Mouse (Mus musculus) kidney, embryonic 16.5 days (tissue): Measurements from ENCODE around the gene Plekho2. TPM values are rescaled to one million over a fixed set of nuclear protein-coding genes. Genes with fewer than 3 reads are reported as not detected.
A peak's percentile ranks its signal among the peaks of the same experiment; 100 is the strongest.

Source experiments
- ATAC-seq: fragments of 200-750 bp; cut with Nextera tagmentation; 2 replicates; pipeline ENCODE4 v1.8.0; 2017; ENCODE audit warnings: moderate TSS enrichment; ENCODE audit not compliant: low FRiP score, low TSS enrichment
- H3K27ac ChIP-seq: fragments of 300-500 bp; sonication (generic); 2 replicates; pipeline ENCODE4 v1.5.1; 2014; ENCODE audit warnings: low read length
- H3K27me3 ChIP-seq: fragments of 300-500 bp; sonication (generic); 2 replicates; pipeline ENCODE4 v1.6.1; 2014; ENCODE audit warnings: low read length, control low read depth, mixed read lengths; ENCODE audit not compliant: insufficient read depth
- H3K36me3 ChIP-seq: fragments of 300-500 bp; sonication (generic); 2 replicates; pipeline ENCODE4 v1.6.1; 2014; ENCODE audit warnings: low read length, control low read depth, mixed read lengths; ENCODE audit not compliant: insufficient read depth
- H3K4me1 ChIP-seq: fragments of 300-500 bp; sonication (generic); 2 replicates; pipeline ENCODE4 v1.6.1; 2014; ENCODE audit warnings: low read length, control low read depth, mixed read lengths; ENCODE audit not compliant: insufficient read depth
- H3K4me2 ChIP-seq: fragments of 300-500 bp; sonication (generic); replicated peaks from 2 replicates; pipeline ENCODE4 v1.6.1; 2014; ENCODE audit warnings: low read depth, low read length
- H3K4me3 ChIP-seq: fragments of 300-500 bp; sonication (generic); 2 replicates; pipeline ENCODE4 v1.5.1; 2014; ENCODE audit warnings: mild to moderate bottlenecking, low read length
- H3K9ac ChIP-seq: fragments of 300-500 bp; sonication (generic); replicated peaks from 2 replicates; pipeline ENCODE4 v1.6.1; 2014; ENCODE audit warnings: low read length
- H3K9me3 ChIP-seq: fragments of 300-500 bp; sonication (generic); 2 replicates; pipeline ENCODE4 v1.6.1; 2016; ENCODE audit warnings: low read length, control low read depth
- WGBS: fragments of 180-500 bp; shearing (Covaris S2); extraction: QIAGEN DNeasy Blood & Tissue Kit; methylation state at CpG from one replicate; pipeline ENCODE4 v1.1.7; 2014; 5-methylcytosine and 5-hydroxymethylcytosine counted together
- polyA plus RNA-seq: library from polyadenylated mRNA; unstranded; fragments of >200 nt; fragmentation: Nextera tagmentation; extraction: Ambion mirVana; gene quantifications from 2 replicates; pipeline ENCODE4 v1.2.1, GENCODE M21; 2015

Plekho2 gene
- polyA plus RNA-seq, 1 experiment from 2014 or later, result 19.4 TPM

DNA sequence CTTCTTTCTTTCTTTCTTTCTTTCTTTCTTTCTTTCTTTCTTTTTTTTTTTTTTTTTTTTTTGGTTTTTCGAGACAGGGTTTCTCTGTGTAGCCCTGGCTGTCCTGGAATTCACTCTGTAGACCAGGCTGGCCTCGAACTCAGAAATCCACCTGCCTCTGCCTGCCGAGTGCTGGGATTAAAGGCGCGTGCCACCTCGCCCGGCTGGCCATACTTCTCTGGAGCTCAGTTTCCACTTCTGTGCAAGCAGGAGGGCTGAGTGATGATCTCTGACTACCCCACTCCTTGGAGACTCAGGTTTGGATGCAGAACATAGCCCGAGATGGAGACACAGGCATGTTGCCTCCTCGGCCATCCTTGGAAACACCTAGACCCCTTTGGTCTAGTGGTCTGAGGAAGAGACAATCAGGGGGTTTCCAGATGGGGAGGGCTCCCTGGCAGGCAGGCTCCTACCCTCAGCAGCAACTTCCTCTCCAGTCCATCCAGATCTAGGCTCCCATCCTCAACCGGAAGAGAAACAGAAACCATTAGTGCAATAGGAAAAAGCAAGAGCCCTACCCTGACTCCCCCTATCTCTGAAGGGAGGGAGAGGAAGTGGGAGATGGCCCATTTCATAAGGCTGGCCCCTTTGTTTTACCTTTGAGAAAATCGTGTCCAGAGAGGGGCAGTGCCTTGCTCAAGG, 43.9 kb downstream of the Plekho2 start:
- Histone ChIP-seq H3K4me2 (no peak overlapping the region), H3K36me3 (no peaks in the 10 kb centered on the region), H3K9me3 (no peaks in the 10 kb centered on the region), H3K27ac (no peak overlapping the region), H3K27me3 (no peaks in the 10 kb centered on the region), H3K4me1 (no peaks in the 10 kb centered on the region), H3K9ac (no peak overlapping the region), H3K4me3 (no peak overlapping the region)
- 87% methylated on average over 9 of the region's 11 CpGs for WGBS
- no peak for ATAC-seq

- no peak for ATAC-seq
- H3K9me3 ChIP-seq, result no peaks in the 10 kb centered on the region
Observed at GRCm38 (mm10) chr9:65535191-65535722, 44.6 kb downstream of the Plekho2 start.

GRCm38 (mm10) chr9:65534111-65534510, 45.7 kb downstream of the Plekho2 start:
- H3K9me3 ChIP-seq, result no peaks in the 10 kb centered on the region
- 95% methylated on average over 3 of the region's 3 CpGs for WGBS
- no peaks in the 10 kb centered on the region for H3K4me1 ChIP-seq
- H3K27me3 ChIP-seq, result no peaks in the 10 kb centered on the region
- no peak for ATAC-seq
- no peak overlapping the region for H3K4me2 ChIP-seq
- H3K27ac ChIP-seq, result no peak overlapping the region
- H3K9ac ChIP-seq, result no peak overlapping the region
- no peak overlapping the region for H3K4me3 ChIP-seq
- no peaks in the 10 kb centered on the region for H3K36me3 ChIP-seq

More at GRCm38 (mm10) chr9:65535191-65535722, 44.6 kb downstream of the Plekho2 start:
- H3K4me1 ChIP-seq, result no peaks in the 10 kb centered on the region
- H3K27me3 ChIP-seq, result no peaks in the 10 kb centered on the region
- no peak overlapping the region for H3K4me2 ChIP-seq
- no peaks in the 10 kb centered on the region for H3K36me3 ChIP-seq
- H3K27ac ChIP-seq, result no peak overlapping the region
- no peak overlapping the region for H3K9ac ChIP-seq
- 65% methylated on average over 3 of the region's 3 CpGs for WGBS
- H3K4me3 ChIP-seq, result no peak overlapping the region

DNA sequence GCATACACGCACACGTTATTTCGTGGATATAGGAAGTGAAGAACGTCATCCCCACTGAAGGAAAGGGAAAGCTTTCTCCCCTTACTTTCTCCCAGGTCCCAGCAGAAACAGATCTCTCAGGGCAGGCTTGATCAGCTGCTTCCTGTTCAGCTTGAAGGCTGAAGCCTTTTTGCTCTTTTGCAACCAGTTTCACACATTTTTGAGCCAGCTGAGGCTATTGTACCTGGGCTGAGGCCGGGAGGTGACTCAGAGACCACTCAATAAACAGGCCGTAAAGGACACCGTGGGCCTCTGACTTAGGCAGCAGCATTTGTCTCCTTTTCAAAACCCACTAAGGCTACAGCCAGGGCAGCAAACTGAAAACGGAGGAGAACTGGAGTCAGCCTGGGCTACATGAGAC, 46.9 kb downstream of the Plekho2 start:
- no peak for ATAC-seq
- Histone ChIP-seq H3K4me1 (no peaks in the 10 kb centered on the region), H3K27ac (no peak overlapping the region), H3K9ac (no peak overlapping the region), H3K36me3 (no peaks in the 10 kb centered on the region), H3K27me3 (no peaks in the 10 kb centered on the region), H3K9me3 (no peaks in the 10 kb centered on the region), H3K4me3 (no peak overlapping the region), H3K4me2 (no peak overlapping the region)
- 50% methylated on average over 8 of the region's 8 CpGs for WGBS

DNA sequence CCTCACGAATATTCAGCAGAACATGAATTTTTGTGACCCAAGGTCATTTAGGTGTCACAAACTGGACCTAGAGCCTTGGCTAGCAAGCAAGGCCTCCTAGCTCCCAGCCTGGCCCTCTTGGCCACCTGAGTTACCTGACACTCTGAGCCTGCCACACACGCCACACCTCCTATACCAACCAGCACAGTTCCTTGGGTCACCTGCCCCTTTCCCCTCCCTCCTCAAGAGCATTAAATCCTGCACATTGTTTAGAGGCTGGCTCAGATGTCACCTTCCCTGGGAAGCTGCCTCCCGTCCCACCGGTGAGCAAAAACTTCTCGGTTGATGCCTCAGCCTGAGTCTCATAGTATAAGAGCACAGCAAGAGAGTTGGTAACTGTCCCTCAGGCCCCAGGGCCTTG, 48.6 kb downstream of the Plekho2 start:
- no peaks in the 10 kb centered on the region for H3K27me3 ChIP-seq
- 0 out of 2 replicates have a peak, but pooled peaks have one; percentile 26 for ATAC-seq
- H3K9ac ChIP-seq, result no peak overlapping the region
- no peaks in the 10 kb centered on the region for H3K9me3 ChIP-seq
- H3K27ac ChIP-seq, result no peak overlapping the region
- no peaks in the 10 kb centered on the region for H3K4me1 ChIP-seq
- no peak overlapping the region for H3K4me3 ChIP-seq
- WGBS, result 57% methylated on average over 5 of the region's 5 CpGs
- H3K4me2 ChIP-seq, result no peak overlapping the region
- H3K36me3 ChIP-seq, result no peaks in the 10 kb centered on the region

DNA sequence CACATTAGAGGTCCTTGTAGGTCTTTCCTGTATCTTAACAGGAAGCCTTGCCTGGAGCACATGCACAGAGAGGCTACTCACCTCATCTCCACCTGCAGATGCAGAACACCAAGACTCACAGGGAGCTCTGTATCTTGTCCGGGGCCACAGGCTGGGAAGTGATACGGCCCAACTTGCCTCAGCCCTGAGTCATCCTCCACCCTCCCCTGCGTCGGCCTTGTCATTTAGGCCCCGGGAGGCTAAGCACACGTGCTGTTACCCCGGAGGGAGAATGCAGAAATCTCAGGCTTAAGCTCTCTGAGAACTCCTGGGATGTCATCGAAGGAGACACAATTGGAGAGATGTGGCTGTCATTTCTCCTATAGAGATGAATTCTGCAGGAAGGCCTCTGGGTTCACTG, 50.2 kb downstream of the Plekho2 start:
- WGBS, result 72% methylated on average over 8 of the region's 8 CpGs
- H3K9me3 ChIP-seq, result no peaks in the 10 kb centered on the region
- no peaks in the 10 kb centered on the region for H3K4me1 ChIP-seq
- H3K4me3 ChIP-seq, result no peak overlapping the region
- no peak overlapping the region for H3K4me2 ChIP-seq
- no peak overlapping the region for H3K27ac ChIP-seq
- ATAC-seq, result no peak
- no peak overlapping the region for H3K9ac ChIP-seq
- no peaks in the 10 kb centered on the region for H3K36me3 ChIP-seq
- H3K27me3 ChIP-seq, result no peaks in the 10 kb centered on the region

DNA sequence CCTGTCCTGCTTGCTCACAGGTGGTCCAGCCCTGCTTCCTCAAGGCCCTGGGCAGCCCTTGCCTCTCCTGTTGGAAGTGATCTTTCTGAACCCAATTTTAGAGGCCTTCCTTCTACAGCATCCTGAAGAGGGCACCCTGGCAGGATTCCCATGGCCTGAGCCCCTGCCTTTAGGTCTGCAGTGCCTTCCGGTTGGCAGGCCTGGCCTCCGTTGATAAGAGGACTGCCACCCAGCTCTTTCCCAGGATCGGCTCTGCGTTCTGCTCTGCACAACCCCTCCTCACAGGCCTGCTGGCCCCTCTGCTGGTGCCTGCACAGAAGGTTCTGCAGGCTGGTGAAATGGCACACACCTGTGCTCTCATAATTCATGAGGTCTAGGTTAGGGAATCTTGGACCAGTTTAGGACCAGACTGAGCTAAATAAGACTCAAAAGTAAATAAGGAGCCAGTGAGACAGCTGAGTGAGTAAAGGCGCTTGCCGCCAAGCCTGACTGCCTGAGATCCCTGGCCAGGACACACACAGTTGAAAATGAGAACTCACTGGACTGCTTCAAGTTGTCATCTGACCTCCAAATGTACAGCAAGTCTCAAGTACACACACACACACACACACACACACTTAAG, 51.3 kb downstream of the Plekho2 start:
- 0 out of 2 replicates have a peak, but pooled peaks have one; percentile 16 for ATAC-seq
- WGBS, result 68% methylated on average over 6 of the region's 6 CpGs
- H3K27me3 ChIP-seq, result no peaks in the 10 kb centered on the region
- H3K9me3 ChIP-seq, result no peaks in the 10 kb centered on the region
- no peaks in the 10 kb centered on the region; the same call in 1 of the 2 replicates for H3K4me1 ChIP-seq
- H3K4me2 ChIP-seq, result no peak overlapping the region
- H3K9ac ChIP-seq, result no peak overlapping the region
- no peak overlapping the region for H3K27ac ChIP-seq
- no peak overlapping the region for H3K4me3 ChIP-seq
- H3K36me3 ChIP-seq, result no peaks in the 10 kb centered on the region

- ATAC-seq, result no peak
- Histone ChIP-seq H3K36me3 (no peaks in the 10 kb centered on the region), H3K9me3 (no peaks in the 10 kb centered on the region), H3K27ac (no peak overlapping the region), H3K4me1 (peaks cover 2% of the 10 kb centered on the region), H3K4me3 (no peak overlapping the region), H3K9ac (no peak overlapping the region), H3K4me2 (no peak overlapping the region), H3K27me3 (no peaks in the 10 kb centered on the region; the same call in 1 of the 2 replicates)
- 78% methylated on average over 10 of the region's 10 CpGs for WGBS
Observed at GRCm38 (mm10) chr9:65525445-65526195, 54.2 kb downstream of the Plekho2 start.

DNA sequence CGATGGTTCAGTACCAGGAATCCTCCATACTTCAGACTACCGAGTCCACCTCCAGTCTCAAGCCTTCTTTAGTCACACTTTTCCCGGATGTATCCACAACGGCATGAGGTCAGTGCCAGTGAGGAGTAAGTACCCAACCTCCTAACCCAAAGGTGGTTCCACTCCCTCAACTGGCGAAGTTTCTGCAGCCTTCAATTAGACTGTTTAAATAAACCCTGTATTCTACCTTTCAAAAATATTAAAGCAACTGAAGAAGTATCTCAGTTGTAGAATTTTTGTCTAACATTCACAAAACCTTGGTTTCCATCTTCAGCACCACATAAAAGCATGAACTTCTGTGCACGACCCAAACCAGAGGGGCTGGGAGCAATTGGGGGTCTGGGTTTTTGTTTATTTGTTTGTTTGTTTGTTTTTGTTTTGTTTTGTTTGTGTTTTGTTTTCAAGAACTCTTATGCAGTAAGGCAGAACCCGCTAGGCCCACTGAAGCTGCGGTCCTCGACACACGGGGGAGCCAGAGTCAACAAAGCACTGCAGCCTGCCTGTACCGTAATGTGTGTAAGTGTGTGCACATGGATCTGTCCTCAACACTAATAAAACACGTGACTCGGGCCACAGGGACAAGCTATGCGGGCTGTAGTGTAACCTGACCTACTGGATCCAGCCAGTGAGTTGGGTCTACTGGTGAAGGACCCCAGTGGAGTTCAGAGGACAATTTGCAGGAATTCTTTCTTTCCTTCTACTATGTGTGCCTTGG, 56.1 kb downstream of the Plekho2 start:
- 24% methylated on average over 14 of the region's 14 CpGs for WGBS
- peak; percentile 71; the same call in 1 of the 2 replicates for ATAC-seq
- H3K4me2 ChIP-seq, result no peak overlapping the region

More for the DNA sequence above, 56.1 kb downstream of the Plekho2 start:
- no peaks in the 10 kb centered on the region for H3K36me3 ChIP-seq
- H3K27me3 ChIP-seq, result no peaks in the 10 kb centered on the region; the same call in 1 of the 2 replicates
- H3K9ac ChIP-seq, result no peak overlapping the region
- no peak overlapping the region for H3K4me3 ChIP-seq
- H3K4me1 ChIP-seq, result peaks cover 11% of the 10 kb centered on the region
- no peak overlapping the region for H3K27ac ChIP-seq
- no peaks in the 10 kb centered on the region for H3K9me3 ChIP-seq
